Mouse (Mus musculus) cerebellum, adult 11 months (tissue): ENCODE measurements around the gene Inca1.

Source experiments
- DNase-seq: peaks from one replicate; pipeline ENCODE4 v3.0.0; 2022

Gene Inca1

GRCm38 (mm10) chr11:70668771-70669505 is 31.0 kb downstream of the Inca1 start, which contains the start of gene Spag7:
Gene Spag7, minus strand, starts transcription at chr11:70669416.
- DNase-seq: peak; percentile 96

- no peak for DNase-seq
These were observed 31.6 kb downstream of the Inca1 start for GRCm38 (mm10) chr11:70668335-70668770.

GRCm38 (mm10) chr11:70667271-70668150 is 32.4 kb downstream of the Inca1 start:
- no peak for DNase-seq

GRCm38 (mm10) chr11:70666687-70667086 is 33.3 kb downstream of the Inca1 start:
- DNase-seq: no peak

GRCm38 (mm10) chr11:70664741-70665140 is 35.2 kb downstream of the Inca1 start:
- no peak for DNase-seq

GRCm38 (mm10) chr11:70663957-70664356 is 36.0 kb downstream of the Inca1 start:
- DNase-seq: no peak

- no peak for DNase-seq
These were observed 36.9 kb downstream of the Inca1 start for GRCm38 (mm10) chr11:70663101-70663500.

GRCm38 (mm10) chr11:70660571-70660970 is 39.4 kb downstream of the Inca1 start:
- DNase-seq: no peak

- DNase-seq: no peak
These were observed 41.0 kb downstream of the Inca1 start for GRCm38 (mm10) chr11:70658942-70659341.

- no peak for DNase-seq
These were observed 41.4 kb downstream of the Inca1 start for GRCm38 (mm10) chr11:70658521-70658920.

GRCm38 (mm10) chr11:70657991-70658390 is 42.0 kb downstream of the Inca1 start:
- DNase-seq: no peak

- DNase-seq: no peak
These were observed 42.4 kb downstream of the Inca1 start for GRCm38 (mm10) chr11:70657573-70657972.

- DNase-seq: peak; percentile 39
These were observed 43.0 kb downstream of the Inca1 start, which contains the start of gene Eno3 for GRCm38 (mm10) chr11:70656964-70657363. Gene Eno3, plus strand, starts transcription at chr11:70657202.

- peak; percentile 34 for DNase-seq
These were observed 43.5 kb downstream of the Inca1 start for GRCm38 (mm10) chr11:70656456-70656927.

GRCm38 (mm10) chr11:70655571-70656455 is 44.1 kb downstream of the Inca1 start:
- peak; percentile 41 for DNase-seq

GRCm38 (mm10) chr11:70654923-70655570 is 44.9 kb downstream of the Inca1 start:
- DNase-seq: peak; percentile 80

GRCm38 (mm10) chr11:70654198-70654922 is 45.6 kb downstream of the Inca1 start, which contains the start of gene Pfn1:
Gene Pfn1, minus strand, starts transcription at chr11:70654644.
- DNase-seq: peak; percentile 72

GRCm38 (mm10) chr11:70653345-70654197 is 46.4 kb downstream of the Inca1 start:
- peak; percentile 22 for DNase-seq

- peak; percentile 24 for DNase-seq
These were observed 47.0 kb downstream of the Inca1 start for GRCm38 (mm10) chr11:70652884-70653344.
